Mouse (Mus musculus): ENCODE results near the gene Trpv2.

The Trpv2 gene

DNA sequence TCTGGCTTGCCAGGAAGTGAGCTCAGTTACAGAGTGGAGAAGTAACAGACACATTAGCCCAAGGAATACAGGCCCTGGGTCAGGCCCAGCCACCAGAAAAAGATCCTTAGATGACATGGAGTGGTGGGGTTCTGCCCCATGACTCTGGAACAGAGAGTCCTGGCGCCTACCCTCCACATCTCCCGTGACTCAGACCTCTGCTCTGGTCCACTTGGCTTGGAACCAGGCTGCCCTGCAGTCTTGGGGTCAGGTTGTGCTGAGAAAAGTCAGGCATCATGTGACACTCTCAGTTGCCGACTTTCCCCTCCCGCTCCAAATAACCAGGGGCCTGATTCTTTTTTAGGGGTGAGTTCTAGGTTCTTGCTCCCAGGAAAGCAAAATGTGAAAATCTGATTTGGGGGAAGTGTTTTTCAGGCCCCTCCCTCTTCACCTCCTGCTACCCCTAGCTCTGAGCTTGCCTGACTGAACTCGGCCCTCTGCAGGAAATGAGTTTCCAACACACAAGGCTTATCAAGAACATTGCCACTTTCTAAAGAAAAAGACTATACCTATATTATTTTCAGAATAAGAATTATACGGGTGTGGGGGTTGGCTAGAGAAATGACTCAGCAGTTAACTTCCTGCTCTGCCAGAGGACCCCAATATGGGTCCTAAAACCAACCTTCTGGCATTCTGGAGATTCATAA, 15.2 kb upstream of the Trpv2 start:
- no peak for DNase-seq

DNA sequence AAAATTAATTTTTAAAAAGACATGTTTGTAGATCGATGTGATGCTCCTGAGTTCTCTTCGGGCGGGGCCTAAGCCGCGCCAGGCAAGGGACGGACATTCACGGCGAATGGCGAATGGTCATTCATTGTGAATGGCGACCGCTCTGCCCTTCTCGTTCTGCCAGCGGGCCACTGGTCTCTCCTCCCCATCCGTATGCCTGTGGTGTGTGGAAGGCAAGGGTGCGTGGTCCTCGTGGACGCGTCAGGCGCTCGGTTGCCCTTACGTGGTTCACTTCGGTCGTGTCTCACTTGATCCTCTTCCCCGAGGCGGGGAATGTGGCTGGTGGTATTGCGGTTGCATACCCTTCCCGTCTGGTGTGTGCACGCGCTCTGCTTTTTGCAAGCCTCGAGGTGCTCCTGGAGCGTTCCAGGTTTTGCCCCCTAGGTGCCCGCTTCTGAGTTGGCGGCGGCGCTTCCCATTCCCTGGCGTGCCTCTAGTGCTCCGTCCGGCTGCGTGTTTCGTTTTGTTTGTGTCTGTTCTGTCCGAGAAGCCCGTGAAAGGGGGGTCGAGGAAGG, 13.7 kb upstream of the Trpv2 start:
- peak; percentile 42 for DNase-seq

DNA sequence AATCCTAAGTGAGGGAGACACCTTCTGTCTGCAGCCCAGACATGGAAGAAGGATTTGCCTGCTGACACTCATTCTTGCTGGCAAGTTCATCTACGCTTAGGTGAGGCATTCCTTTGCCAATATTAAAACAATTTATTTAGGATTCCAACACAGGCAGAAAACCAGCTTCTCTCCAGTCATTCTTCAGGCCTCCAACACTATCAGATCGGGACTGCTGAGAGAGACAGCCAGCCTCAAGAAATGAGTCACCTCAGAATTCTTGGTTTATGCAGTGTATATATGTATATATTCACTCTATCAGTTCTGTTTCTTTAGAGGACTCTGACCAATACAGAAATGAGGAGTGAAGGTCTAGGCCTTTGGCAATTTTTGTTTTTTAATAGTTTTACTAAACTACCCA, 10.7 kb upstream of the Trpv2 start:
- DNase-seq = no peak

DNA sequence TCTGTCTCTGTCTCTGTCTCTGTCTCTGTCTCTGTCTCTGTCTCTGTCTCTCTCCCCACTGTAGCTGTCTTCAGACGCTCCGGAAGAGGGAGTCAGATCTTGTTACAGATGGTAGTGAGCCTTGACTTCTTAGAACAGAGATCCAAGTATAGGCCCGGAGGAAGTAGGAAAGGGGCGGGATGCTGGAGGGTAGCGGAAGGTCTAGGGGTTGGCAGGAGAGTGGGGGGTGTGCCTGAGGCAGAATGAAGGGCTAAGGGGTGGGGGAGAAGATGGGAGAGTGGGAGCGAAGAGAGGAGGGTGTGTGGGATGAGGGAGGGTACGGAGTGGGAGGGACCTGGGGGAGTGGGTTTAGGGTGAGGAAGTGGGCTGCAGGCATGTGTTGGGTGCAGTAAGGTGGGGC, 8.5 kb upstream of the Trpv2 start:
- no peak for DNase-seq

DNA sequence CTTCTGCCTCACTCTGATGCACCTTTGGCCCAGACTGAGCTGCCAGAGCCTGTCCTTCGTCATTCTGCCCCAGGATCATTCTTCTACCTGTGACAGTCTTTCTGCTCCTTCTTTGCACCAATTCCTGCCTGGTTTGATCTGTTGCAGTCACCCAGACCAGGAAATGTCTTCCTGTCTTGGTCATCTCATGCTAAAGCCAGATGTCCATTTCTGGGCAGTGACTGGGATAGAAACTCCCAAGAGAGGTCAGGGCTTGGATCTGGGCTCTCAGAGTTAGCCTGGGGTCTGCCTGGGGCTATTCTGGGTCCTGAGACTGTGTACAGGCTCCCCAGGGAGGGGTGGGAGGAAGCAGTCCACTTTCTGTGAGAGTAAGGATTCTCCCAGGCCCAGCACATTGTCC, 8.1 kb upstream of the Trpv2 start:
- DNase-seq = no peak

DNA sequence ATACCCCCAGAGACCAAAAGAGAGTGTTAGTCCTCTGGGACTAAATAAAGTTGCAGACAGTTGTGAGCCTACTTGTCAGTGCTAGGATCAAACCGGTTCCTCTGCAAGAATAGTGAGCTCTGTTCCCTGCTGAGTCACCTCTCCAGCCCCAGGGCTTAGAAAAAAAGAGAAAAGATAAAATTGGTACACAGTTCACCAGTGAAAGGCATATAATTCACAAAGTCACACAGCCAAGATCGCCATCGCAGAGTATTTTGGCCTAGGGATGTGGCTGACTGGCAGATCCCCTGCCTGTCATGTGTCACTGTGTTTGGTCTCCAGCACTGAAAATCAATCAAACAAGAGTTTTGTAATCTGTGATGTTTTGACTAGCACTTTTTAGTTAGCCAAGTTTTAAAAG, 6.0 kb upstream of the Trpv2 start:
- DNase-seq = no peak

DNA sequence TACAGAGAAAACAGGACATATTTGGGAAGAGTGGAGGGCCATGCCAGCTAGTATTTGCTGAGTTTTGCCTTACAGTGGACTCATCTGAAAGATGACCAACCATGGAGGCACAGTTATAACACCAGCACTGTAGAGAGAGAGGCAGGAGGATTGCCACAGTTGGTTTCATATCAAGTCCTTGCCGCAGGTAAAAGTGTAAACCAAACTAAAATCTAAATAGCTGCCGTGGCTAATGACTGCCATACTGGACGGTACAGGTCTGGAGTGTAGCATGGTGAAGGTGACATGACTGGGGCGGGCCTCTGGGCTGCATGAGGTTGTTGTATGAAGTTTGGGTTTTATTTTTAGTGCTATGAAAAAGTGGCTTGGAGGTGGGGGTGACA, 408 bp downstream of the Trpv2 start:
- no peak for DNase-seq

DNA sequence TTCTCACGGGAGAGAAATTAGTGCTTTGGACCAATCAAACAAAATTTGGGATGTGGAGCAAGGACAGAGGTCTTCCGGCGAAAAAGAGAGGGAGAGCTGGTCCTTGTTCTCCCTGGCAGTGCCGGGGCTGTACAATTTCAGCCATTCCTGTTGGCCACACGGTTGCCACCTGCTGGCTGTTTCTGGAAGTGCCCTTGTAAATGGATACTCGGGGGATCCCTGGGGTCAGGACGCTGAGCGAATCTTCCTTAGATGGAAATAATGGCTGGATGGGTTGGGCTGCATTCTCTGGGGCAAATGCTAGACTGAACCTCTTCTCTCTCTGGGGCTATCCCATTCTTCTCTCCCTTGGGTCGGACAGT, 992 bp downstream of the Trpv2 start:
- DNase-seq = peak; percentile 90

DNA sequence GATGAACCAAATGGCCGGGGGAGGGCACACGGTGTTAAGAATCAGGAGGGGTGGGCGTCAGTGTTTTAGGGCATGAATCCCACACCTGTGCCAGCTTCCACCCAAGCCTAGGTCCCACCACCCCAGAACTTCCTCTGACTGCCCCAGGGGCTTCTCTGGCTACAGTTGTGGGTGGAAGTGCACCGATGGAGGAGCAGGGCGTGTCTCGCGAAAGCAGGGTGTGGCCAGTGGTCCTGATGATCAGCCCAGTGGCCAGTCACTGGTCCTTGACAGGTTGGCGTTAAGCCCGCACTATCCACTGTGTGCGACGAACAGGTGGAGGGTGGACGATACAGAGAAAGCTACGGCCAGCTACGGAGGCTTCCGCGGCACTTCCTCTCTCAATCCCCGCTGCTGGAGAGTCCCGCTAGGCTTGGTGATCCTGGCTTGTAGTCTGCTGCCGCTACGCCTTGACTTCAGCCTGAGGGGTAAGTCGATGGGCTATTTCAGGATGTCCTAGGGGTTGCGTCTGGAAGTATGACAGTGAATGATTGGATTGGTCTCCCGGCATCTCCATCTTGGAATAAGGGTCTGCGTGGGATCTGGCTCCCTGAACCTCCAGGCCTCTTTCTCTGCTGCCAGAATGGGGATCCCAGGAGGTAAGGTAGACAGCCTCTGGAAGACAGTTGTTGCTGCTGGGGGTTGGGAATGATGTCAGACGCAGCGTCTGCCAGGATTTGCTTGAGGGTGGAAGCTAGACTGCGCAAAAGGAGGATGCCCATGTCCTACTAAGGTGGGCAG, 1.6 kb downstream of the Trpv2 start:
- DNase-seq = peak; percentile 54

DNA sequence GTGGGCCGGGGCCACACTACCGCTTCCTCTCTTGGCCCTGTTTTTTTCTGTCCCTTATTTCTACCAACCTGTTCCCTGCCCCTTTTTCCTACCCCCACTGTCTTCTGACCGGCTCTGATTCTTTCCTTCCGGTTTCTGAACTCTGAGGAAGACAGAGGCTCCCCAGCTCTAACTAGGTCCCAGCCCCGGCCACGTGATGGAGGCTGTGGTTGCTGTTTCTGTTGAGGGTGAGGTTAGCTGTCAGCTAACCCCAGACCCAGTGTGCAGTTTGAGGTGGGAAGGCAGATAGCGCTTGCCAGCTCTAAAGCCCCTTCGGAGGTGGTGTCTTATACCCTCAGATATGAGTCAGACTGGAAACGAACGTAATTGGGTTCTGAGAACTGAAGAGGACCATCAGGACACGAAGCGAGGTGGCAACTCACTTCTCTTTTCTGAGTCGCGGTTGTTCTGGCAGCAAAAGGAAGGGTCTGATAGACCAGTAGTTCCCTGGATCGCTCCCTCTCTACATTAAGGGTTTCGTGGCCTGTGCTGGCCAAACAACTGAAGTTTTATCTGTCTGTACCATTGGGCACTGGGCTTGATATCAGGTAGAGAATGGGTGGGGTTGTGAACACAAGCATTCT, 2.4 kb downstream of the Trpv2 start:
- no peak for DNase-seq

DNA sequence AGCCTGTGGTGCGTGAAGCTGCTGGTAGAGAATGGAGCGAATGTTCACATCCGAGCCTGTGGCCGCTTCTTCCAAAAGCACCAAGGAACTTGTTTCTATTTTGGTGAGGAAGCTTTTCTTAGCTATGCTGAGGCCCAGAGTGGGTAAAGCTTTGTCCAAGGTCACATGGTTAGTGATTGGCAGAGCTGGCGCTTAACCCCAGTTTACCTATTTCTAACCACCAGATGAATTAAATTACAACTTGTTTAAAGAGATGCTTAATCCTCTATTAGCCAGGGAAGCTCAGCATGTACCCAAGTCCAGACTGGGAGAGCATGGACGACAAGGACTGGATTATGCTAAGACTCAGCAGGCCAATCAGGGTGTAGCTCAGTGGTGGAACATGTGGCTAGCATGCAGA, 8.7 kb downstream of the Trpv2 start:
- no peak for DNase-seq

DNA sequence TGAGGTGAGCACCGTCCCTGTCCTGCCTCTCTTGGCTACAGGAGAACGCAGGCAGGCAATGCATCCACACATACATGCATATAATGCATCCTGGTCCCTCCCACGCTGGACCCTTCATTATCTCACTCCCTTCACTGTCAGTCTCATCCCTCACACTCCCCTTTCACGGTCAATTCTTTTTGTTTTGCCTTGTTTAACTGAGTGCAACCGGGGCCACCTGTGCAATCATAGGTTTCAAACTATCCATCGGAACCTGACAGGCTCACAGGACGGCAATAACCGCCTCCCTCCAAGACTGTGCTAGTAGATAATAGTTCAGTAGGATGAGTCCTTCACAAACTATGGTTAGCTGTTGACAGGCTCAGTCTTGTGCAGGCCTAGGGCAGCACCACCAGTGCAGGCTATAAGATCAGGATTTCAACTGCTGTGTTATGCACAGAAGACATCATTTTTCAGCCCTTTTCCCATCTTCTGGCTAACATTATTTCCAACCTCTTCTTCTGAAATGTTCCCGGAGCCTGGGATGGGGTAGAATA, 10.5 kb downstream of the Trpv2 start:
- DNase-seq = no peak

DNA sequence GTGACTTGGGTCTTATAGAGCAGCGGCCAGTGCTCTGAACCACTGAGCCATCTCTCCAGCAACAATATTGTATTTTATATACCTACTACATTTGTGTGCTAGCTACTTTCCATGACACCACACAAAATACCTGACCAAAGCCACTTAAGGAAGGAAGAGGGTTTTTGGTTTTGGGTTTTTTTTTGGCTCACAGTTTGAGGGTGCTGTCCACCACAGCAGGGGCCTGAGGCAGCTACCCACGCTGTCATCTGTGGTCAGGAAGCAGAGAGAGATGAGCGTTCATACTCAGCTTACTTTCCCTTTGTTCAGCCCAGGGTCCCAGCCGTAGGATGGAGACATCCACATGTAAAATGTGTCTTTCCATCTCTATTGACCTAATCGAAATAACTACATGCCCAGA, 12.7 kb downstream of the Trpv2 start:
- no peak for DNase-seq

DNA sequence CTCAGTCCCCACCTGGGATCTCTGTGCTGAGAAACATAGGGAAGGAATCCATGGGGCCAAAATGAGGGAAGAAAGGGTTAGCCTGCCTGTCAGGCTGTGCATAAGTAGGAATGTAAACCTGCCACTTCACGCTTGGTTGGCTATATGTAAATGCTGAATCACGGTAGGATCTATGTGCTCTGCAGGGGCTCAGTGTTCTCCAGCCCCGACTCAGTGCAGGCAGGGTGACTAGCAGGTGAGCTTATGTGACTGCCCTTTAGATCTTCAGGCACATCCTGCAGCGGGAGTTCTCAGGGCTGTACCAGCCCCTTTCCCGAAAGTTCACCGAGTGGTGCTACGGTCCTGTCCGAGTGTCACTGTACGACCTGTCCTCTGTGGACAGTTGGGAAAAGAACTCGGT, 15.1 kb downstream of the Trpv2 start:
- no peak for DNase-seq

DNA sequence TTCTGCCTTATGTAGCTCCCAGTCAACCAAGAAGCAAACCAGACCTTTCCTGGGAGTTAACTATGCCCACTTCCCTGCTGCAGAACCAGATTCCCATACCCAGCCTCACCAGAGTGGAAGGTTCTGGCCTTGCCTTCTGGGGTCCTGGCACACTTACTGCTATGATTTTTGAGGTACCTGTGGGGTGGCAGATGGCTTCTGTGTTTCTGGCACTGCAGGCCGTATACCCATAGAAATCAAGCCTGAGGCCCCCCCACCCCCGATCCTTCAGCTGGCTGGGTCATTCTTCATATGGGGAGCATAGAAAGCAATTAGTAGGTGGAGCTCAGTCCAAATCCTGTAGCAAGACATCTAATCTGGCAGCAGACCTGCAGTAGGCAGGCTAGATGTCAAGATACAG, 16.7 kb downstream of the Trpv2 start:
- DNase-seq = no peak

DNA sequence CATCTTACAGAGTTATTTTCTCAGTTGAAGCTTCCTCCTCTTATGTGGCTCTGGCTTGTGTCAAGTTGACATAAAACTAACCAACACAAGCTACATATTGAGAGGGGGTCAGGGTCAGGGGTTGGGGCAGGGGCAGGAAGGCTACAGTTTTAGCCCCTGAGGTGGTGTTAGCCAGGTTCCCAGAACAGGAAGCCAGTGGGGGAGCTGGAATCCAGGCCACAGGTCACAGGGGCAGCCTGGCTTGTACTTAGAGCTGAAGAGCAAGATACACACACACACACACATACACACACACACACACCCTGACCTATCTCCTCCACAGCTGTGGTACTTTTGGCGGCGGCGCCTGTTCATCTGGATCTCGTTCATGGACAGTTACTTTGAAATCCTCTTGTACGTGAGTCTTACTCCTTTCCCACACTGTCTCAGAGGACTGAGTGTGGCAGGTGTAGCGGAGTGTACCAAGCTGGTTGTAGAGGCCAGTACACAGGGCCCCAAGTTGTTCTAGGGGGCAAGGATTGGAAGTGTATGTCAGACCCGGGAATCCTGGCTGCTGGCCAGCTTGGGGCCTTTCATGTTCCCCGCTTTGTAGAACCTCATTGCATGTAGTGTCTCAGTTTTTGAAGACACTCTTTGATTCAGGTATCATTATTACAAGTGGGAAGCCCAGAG, 17.8 kb downstream of the Trpv2 start:
- DNase-seq = no peak

DNA sequence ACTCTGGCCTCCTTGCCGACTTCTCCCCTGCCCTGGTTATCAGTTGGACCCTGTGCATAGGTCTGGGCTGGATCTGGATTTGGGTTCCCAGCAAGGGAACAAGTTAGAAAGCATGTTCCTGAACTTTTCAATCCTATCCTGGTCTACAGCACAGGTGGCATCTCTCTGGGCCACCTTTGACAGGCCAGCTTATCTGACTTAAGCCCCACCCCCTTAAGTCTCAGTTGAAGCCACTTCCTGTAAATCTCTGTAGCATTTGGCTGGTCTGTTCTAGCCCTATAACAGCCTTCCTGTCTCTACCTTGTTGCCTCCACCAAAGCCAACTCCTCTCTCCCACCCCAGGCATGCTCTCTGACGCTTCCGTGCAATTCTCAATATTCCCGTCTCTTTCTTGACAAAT, 24.3 kb downstream of the Trpv2 start:
- no peak for DNase-seq

DNA sequence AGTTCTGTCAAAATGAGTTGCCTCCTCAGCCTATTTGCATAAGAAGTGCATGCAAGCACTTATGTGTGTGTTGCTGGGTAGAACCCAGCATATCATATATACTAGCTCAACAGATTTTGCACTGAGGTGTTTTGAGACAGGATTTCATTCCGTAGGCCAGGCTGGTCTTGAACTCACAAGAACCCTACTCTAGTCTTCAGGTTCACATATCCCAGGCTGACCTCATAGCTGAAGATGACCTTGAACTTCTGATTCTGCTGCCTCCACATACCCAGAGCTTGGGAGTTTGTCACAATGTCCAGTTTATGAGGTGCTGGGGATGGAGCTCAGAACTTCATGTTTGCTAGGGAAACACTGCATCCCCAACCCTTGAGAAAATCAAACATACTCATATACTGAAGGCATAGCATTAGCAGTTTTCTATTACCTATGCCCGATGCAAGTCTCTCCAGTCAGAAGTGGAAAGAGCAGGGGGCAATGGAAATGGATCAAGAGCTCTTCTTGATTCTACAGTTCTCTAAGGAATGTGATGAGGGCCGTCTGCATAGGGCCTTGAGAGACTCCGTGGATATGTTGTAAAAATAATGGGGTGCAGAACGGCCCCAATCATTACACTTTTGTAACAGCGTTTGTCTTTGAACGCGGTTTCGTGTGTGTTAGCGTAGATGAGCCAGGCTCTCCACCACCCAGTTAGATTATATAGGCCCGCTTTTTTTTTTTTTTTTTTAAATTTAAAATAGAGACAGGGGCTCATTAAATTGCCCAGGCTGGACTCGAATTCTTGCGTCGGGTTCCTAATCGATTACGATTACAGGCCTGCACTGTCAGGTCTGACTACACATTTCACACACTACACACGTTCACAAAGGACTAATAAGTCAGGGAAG, 27.7 kb downstream of the Trpv2 start:
- DNase-seq = no peak

DNA sequence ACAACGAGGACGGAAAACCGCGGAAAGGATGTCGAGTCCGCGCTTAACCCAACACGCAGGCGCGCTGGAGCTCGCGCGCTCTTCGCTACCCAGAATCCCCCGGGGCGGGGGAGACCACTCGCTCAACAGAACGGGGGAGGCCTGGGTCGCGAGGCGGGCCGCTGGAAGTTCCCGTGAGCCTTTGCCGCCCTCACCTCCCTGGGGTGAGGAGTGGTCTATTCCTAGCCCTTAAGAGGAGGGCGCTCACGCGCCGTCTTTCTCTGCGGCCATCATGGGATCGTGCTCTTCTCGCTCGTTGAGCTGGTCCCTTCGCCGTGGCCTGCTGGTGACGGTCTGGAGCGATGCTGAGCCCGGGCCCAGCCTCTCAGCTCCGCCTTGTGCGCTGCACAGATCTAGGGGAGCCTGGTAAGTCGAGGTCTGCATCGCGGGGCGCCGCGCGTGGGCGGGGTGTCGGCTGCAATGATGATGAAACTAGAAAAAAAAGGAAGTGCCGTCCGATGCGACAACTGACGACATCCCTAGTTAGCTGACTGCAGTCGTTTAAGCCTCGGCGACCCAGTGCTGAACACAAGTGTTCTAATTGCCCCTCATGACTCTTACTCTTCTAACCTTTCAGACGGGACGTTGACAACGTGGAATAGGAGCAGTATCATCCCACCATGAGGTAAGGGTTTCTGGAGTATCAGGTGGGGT, 28.5 kb downstream of the Trpv2 start:
- DNase-seq = peak; percentile 99

DNA sequence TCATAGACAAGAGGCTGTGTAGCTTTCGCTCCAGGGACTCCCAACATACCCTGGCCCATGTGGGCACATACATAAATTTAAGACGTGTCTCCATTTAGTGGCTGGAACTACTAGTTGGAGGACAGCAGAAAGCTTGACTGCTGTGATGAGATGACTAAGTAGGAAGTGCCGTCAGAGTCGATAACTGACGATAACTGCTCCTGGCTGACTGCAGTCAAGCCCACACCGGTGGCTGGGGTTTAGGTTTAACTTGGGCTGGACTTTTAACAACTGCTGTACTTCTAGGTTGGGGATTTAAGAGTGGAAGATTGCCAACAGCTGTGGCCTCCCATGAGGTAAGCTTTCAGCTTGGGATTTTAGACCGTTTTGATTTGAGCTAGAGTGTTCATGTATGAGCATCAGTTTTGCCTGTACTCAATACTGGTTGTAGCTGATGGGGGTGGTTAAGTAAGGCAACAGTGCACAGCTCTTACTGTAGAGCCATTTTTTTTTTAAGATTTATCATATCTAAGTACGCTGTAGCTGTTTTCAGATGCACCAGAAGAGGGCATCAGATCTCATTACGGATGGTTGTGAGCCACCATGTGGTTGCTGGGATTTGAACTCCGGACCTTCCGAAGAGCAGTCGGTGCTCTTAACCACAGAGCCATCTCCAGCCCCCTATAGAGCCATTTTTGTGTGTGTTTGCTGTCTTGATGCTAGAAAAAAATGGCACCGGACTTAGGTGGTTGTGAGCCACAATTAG, 29.2 kb downstream of the Trpv2 start:
- DNase-seq = peak; percentile 30

Data from retina, postnatal 1 day (tissue).